Mouse (Mus musculus) gastrocnemius, postnatal 25 days (tissue): ENCODE results near the gene Mipol1. TPM values are rescaled to one million over a fixed set of nuclear protein-coding genes. Genes with fewer than 3 reads are reported as not detected.

Experiments
- DNase-seq: peaks from one replicate; pipeline ENCODE4 v3.0.0; 2022
- total RNA-seq, 2 experiments: library from RNA; stranded (reverse); gene quantifications; 1 replicate in 1 of 2; 2 replicates in 1 of 2; pipeline ENCODE4 v1.2.3; 2021

The Mipol1 gene
- total RNA-seq, 2 experiments from 2014 or later, result 2.1 to 3.1 TPM

GRCm38 (mm10) chr12:57243671-57244495 lies 13.7 kb downstream of the Mipol1 start:
- DNase-seq, result no peak

- DNase-seq, result no peak
Measured at GRCm38 (mm10) chr12:57258572-57258971, 28.3 kb downstream of the Mipol1 start.

GRCm38 (mm10) chr12:57275456-57275855 lies 45.2 kb downstream of the Mipol1 start:
- no peak for DNase-seq

DNA sequence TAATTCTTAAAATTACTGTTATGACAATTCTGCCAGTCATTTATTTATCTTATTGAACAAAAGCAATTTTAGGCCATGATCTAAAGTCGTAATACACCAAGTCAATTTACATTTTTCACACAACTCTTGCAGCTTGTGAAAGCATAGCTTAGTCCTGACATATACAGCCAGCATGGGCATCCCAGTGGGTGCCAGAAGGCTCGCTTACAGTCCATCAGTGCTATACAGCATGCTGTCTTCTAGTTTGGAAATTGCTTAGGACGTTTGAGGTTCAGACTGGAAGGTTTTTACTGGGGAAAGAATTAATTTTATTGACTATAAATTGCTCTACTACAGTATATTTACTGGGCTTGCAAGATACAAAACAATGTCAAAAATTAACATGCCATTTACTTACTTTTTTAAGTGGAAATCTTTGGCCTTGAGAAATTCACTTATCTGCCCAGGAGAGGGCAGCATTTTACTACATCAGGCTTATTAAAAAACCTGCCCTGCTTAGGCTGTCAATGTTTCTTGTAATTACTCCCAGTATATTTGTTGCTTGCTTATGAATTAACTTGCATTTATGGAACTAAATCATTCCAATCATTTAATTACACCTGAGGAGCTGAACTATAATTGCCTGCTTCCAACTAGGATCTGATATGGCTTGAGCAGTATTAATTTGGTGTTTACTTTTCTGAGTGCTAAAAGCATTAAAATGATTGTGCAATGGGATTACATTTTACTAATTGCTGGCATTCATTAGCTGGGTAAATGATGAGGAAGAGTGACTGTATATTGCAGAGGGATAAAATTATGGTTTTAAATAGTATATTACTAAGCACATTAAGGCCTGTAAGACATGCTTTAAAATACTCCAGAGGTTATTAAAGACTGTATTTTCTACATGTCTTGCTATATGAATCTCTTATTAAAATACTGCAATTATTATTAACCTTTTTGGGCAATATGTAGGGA lies 51.2 kb downstream of the Mipol1 start:
- DNase-seq, result no peak

GRCm38 (mm10) chr12:57285303-57286059 lies 55.3 kb downstream of the Mipol1 start:
- no peak for DNase-seq

GRCm38 (mm10) chr12:57307337-57307736 lies 77.1 kb downstream of the Mipol1 start:
- no peak for DNase-seq

- DNase-seq, result no peak
Measured at GRCm38 (mm10) chr12:57307748-57308147, 77.5 kb downstream of the Mipol1 start.

- DNase-seq, result no peak
Measured at GRCm38 (mm10) chr12:57339053-57339452, 108.8 kb downstream of the Mipol1 start.

- DNase-seq, result no peak
Measured at GRCm38 (mm10) chr12:57340111-57340510, 109.9 kb downstream of the Mipol1 start.

DNA sequence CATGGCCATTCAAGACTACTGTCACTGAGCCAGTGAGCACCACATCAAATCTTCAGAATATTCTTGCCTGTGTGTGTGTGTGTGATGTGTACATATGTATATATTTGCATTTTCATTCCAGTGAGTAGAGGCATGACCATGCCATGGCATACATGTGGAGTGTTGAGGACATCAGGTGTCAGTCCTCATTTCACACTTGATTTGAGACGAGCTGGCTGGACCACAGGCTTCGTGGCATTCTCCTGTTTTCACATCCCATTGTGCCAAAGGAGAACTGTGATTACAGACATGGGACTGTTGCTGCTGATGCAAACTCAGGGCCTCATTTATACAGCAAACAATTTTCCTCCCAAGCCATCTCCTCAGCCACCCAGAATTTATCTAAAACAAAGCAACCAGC lies 132.5 kb downstream of the Mipol1 start:
- DNase-seq, result no peak

DNA sequence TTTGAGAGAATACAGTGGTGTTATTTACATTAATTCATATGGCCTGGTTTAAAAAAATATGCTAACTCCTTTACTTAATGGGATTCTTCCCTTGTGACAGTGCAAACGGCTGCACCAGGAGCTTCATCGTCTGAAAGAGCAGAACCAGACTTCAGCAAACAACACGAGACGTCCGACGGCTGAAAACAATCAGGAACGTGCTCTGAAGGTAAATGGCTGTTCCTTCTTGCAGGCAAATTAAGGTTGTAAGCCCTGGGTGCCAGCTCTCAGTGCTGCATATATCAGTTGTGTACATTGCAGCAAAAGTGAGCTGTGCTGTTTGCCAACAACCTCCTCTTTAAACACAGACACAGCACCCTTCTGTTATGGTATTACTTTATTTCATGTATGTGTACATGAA lies 133.8 kb downstream of the Mipol1 start:
- DNase-seq, result no peak

- no peak for DNase-seq
Measured at GRCm38 (mm10) chr12:57371790-57372547, 141.7 kb downstream of the Mipol1 start.

GRCm38 (mm10) chr12:57382797-57383196 lies 152.6 kb downstream of the Mipol1 start:
- DNase-seq, result no peak

DNA sequence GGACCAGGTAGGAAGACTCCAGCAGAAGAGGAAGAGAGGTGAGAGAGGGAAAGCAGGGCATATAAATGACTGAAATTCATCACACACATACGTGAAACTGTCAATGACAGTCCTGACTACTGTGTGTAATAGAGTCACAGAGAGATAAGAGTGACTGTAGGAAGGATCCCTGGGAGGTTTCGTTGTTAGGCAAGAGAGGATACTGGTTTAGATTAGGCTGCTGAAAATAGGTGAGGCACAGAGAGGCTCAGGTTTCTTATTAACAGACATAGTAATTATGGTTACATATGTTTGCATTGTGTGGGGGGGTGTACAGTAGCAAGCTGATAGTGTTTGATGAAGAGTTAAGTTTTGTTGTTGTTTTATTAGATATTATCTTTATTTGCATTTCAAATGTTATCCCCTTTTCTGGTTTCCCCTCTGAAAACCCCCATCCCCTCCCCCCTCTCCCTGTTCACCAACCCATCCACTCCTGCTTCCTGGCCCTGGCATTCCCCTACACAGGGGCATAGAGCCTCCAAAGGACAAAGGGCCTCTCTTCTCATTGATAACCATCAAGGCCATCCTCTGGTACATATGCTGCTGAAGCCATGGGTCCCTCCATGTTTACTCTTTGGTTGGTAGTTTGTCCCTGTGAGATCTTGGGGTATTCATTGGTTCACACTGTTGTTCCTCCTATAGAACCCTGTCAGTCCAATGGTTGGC lies 157.5 kb downstream of the Mipol1 start:
- no peak for DNase-seq

GRCm38 (mm10) chr12:57399547-57399946 lies 169.3 kb downstream of the Mipol1 start:
- no peak for DNase-seq

DNA sequence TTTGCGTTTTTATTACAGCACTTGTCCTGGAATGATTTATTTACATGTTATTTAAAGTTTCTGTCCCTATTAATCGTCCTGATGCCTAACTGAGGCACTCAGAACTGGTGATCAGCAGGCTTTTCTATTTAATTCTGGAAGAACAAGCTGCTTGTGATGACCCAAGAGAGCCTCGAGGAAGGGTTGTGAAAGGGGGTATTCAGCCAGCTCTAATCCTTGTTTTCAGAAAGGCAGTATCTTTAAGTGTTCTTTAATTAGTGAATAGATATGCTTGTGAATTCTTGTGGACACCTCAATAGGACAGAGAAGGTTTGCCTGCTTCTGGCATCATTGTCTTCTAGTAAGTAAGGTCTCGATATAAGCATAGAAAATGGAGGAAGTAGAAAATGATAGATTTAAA lies 170.0 kb downstream of the Mipol1 start:
- no peak for DNase-seq

DNA sequence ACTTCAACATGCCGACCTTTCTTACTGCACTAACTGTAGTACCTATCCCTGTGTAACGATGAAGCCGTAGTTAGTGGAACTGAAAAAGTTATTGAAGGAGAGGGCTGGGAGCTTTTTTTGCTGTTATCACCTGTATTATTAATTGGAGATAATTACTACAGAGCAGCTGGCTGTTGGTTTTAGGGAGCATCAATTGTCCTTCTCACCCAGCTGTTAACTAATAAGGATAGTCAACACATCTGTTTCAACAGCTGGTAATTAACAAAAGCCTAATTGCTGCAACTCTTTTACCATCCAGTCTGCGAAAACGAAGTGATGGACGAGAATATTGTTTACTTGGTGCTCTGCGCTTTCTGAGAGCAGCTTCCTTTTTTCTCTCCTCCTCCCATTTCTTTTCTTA lies 170.9 kb downstream of the Mipol1 start:
- DNase-seq, result no peak

DNA sequence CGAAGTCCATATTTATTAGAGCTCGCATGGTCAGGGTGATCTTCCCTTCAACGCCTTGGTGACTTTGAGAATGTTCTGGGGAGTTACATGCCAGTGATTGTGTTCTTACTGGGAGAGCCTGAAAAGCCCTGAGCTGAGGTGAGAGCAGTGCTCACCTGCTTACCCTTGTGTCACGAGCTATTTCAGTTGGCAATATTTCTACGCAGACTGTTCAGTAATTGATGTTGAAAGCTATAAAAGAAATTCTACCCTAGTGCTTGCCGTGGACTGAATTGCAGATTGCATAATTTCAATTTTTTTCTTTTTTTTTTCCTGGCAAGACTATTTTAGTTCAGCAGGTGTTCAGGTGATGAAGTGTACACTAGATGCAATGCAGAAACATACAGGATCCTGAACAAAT lies 172.1 kb downstream of the Mipol1 start:
- DNase-seq, result no peak

DNA sequence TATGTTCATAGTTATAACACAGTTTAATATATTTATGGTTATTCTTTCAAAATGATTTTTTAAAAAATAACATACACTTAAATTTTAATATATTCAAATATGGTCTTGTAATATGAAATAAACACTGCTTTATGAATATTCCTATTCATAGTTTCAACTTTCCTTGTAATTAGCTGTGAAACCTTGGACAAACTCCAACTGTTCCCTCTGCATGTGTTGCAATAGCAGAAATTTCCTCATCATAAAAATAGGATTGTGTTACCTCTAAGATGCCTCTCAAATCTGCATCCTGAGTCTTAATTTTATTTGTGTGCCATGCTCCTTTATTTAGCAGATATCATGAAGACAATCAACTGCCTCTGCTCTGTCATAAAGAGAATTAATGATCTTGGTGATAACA lies 179.7 kb downstream of the Mipol1 start:
- no peak for DNase-seq

DNA sequence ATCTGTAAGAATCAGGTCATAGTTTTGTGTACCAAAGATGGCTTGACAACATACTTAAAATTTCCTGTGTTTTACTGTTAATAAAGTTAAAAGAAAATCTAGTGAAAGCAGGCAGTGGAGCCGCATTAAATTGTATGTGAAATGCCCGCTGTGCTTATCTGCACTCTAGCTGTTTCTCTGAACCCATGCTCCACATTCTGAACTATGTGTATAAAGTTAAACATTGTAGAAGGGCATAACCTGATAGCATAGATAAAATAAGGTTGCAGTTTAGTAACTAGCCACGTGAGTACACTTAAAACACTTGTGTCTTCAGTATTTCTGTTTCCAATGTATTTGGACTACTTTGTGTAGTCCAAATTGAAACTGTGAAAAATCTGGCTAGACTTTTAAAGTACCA lies 183.6 kb downstream of the Mipol1 start:
- DNase-seq, result no peak

GRCm38 (mm10) chr12:57424902-57425301 lies 194.7 kb downstream of the Mipol1 start:
- DNase-seq, result no peak
